Mouse (Mus musculus): ENCODE measurements around the gene B3gnt2. TPM values are rescaled to one million over a fixed set of nuclear protein-coding genes. Genes with fewer than 3 reads are reported as not detected.

Gene B3gnt2
- polyA plus RNA-seq, 1 experiment from 2014 or later = 3.3 TPM

DNA sequence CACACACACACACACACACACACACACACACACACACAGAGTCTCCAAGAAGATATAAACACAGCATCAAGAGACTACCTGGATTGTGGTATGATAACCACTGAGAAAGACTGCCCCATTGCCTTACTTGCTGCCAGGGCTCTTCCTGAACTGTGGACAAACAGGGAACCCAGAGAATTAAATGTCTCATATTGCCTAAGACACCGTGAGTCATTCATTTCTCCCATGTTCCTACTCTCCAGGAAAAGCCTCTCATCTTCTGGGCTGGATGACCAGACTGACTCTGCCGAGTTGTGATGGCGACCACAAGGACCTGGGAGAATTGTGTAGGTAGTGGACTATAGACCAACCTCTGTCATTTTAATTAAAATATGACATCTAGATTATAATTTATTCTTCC, 149.4 kb downstream of the B3gnt2 start:
- H3K36me3 ChIP-seq = no peaks in the 10 kb centered on the region
- H3K4me1 ChIP-seq = no peaks in the 10 kb centered on the region
- H3K27me3 ChIP-seq (replicated peaks) = no peaks in the 10 kb centered on the region
- H3K4me3 ChIP-seq = no peak overlapping the region
- no peak overlapping the region for H3K9ac ChIP-seq
- no peak overlapping the region for H3K27ac ChIP-seq (replicated peaks)
- no peaks in the 10 kb centered on the region for H3K9me3 ChIP-seq
- WGBS = 85% methylated on average over 3 of the region's 3 CpGs
- H3K4me2 ChIP-seq = no peak overlapping the region
- ATAC-seq (ENCODE audit: extremely low read depth, insufficient number of reproducible peaks, low FRiP score, low TSS enrichment) = no peak

DNA sequence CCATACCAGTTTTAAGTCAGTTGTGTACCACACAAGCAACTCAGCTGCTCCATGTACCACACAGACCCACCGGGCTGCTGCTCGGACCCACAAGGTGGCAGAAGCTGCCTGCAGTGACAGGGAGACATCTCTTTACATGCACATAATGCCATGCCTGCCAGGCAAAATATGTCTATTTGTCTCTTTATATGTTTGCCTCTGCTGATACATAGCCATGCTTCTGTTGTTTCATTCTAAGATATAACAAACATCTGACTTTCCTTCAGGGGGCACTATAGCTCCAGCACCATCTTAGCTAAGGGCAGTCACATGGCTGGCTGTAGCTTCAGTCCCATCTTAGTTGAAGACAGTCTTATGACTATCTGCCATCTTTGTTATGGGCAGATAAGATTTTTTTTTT, 150.2 kb downstream of the B3gnt2 start:
- H3K27ac ChIP-seq (replicated peaks) = no peak overlapping the region
- no peak overlapping the region for H3K9ac ChIP-seq
- no peaks in the 10 kb centered on the region for H3K4me1 ChIP-seq
- ATAC-seq (ENCODE audit: extremely low read depth, insufficient number of reproducible peaks, low FRiP score, low TSS enrichment) = no peak
- no peaks in the 10 kb centered on the region for H3K36me3 ChIP-seq
- no peak overlapping the region for H3K4me2 ChIP-seq
- no peak overlapping the region for H3K4me3 ChIP-seq
- no peaks in the 10 kb centered on the region for H3K9me3 ChIP-seq
- 86% methylated on average over 2 of the region's 2 CpGs for WGBS
- no peaks in the 10 kb centered on the region for H3K27me3 ChIP-seq (replicated peaks)

Other genes with a start within 250 kb of the B3gnt2 start
- gene Zrsr1, start 111.0 kb upstream of the B3gnt2 start, polyA plus RNA-seq (2015; fragmentation: Nextera tagmentation; extraction: Ambion mirVana) = 1.8 and 2.4 TPM in 2 replicates
- 7.1 and 7.8 TPM in 2 replicates for gene Gm28048, start 121.1 kb upstream of the B3gnt2 start, polyA plus RNA-seq (2015; fragmentation: Nextera tagmentation; extraction: Ambion mirVana)
- 309 and 354 TPM in 2 replicates for gene Commd1, start 121.4 kb upstream of the B3gnt2 start, polyA plus RNA-seq (2015; fragmentation: Nextera tagmentation; extraction: Ambion mirVana)
- gene Cct4, start 129.6 kb upstream of the B3gnt2 start, polyA plus RNA-seq (2015; fragmentation: Nextera tagmentation; extraction: Ambion mirVana) = 204 and 221 TPM in 2 replicates
- gene Fam161a, start 146.6 kb upstream of the B3gnt2 start, polyA plus RNA-seq (2015; fragmentation: Nextera tagmentation; extraction: Ambion mirVana) = 0.99 and 1.2 TPM in 2 replicates

Measured in heart, embryonic 13.5 days (tissue).